Mouse (Mus musculus) small intestine, adult 2 months (tissue): ENCODE data around the gene Cercam. TPM values are rescaled to one million over a fixed set of nuclear protein-coding genes. Genes with fewer than 3 reads are reported as not detected.
"Not testable (repeated sequence)": the region's sequence is repeated elsewhere in the genome, so short reads cannot be mapped to it uniquely, and the experiment has no call there.

Experiments used
- H3K27ac ChIP-seq: fragments of 200-500 bp; 2 replicates; pipeline ENCODE4 v1.5.1; 2012; ENCODE audit warnings: low read depth, low read length, control low read depth, inconsistent platforms; ENCODE audit not compliant: insufficient read depth
- H3K27me3 ChIP-seq: fragments of 200-500 bp; 2 replicates; pipeline ENCODE4 v1.6.1; 2012; ENCODE audit warnings: mild to moderate bottlenecking, moderate library complexity, low read length, inconsistent platforms; ENCODE audit not compliant: control insufficient read depth, insufficient read depth
- H3K36me3 ChIP-seq: fragments of 200-500 bp; 2 replicates; pipeline ENCODE4 v1.6.1; 2012; ENCODE audit warnings: mild to moderate bottlenecking, low read length, control low read depth, inconsistent platforms; ENCODE audit not compliant: control insufficient read depth, insufficient read depth
- H3K4me1 ChIP-seq: fragments of 200-500 bp; 2 replicates; pipeline ENCODE4 v1.6.1; 2012; ENCODE audit warnings: low read length, inconsistent platforms, mixed read lengths; ENCODE audit not compliant: control insufficient read depth, insufficient read depth, insufficient read length
- H3K4me3 ChIP-seq: fragments of 200-500 bp; 2 replicates; pipeline ENCODE4 v1.5.1; 2012; ENCODE audit warnings: low read depth, mild to moderate bottlenecking, control low read depth, inconsistent platforms, low read length, moderate library complexity
- CTCF ChIP-seq: fragments of 200-500 bp; IDR thresholded peaks from 2 replicates; pipeline ENCODE4 v1.5.1; 2012; ENCODE audit warnings: low read depth, mild to moderate bottlenecking, control low read depth, inconsistent platforms, low read length, moderate library complexity, mixed read lengths; ENCODE audit not compliant: insufficient replicate concordance, insufficient read length; ENCODE audit errors: extremely low read depth
- POLR2A ChIP-seq: fragments of 200-500 bp; IDR thresholded peaks from 2 replicates; pipeline ENCODE4 v1.6.1; 2012; ENCODE audit warnings: low read depth, mild to moderate bottlenecking, control low read depth, inconsistent platforms, low read length, moderate library complexity
- WGBS: fragments of 180-500 bp; shearing (Covaris S2); methylation state at CpG from one replicate; pipeline ENCODE4 v1.1.7; 2018; 5-methylcytosine and 5-hydroxymethylcytosine counted together
- polyA plus RNA-seq: library from polyadenylated mRNA; depleted of rRNA; stranded (reverse); fragments of >200 nt; gene quantifications from 2 replicates; pipeline ENCODE4 v1.2.3, GENCODE M21; 2012

The Cercam gene
- polyA plus RNA-seq, 1 experiment, result 5.9 TPM

DNA sequence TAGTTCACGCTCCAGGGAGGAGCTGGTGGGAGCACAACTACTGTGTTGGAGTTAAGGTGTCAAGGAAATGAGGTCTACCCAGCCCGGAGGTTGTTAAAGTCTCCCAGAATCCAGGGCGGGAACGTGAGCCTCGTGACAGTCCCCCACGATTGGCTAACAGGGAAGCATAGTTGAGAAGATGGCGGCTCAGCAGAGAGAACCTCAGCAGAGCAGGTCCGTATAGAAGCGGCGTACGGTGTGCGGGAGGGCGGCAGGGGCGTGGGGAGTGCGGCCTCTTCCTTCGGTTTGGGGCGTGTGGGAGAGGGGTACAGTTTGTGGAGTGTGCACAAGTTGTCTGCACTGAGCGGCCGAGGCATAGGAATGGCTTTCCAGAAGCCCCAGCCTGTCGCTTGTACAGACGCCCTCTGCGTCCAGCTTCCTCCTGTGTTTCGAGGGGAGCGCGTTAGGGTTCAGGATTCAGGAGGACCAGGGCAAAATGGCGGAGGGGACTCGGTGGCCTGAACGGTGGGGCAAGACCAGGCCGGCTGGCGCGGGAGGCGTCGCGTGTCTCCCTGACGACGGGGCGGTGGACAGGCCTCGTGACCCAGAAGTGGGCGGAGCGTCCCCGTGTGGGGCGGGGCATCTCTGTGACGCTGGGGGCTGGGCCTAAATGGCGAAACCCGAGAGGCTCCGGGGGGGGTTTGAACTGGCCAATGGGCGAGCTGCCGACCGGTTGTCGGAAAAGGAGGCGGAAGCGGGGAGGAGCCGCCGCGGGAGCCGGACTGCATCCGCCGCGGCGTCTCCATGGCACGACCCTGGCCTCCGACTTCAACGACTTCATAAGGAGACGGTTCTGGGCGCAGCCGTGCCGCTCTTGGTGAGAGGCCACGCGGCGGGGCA lies 20.3 kb downstream of the Cercam start, which contains the start of gene Odf2:
Gene Odf2 (plus strand): TSS at position 156 of the 879 bp plus-strand sequence.
- no peak; the same call in 1 of the 2 replicates for TF ChIP-seq POLR2A
- no peak for TF ChIP-seq CTCF
- H3K36me3 ChIP-seq, result peaks cover 14% of the 10 kb centered on the region
- no peaks in the 10 kb centered on the region for H3K27me3 ChIP-seq
- peak within 1 kb of the TSS; percentile 97 for H3K4me3 ChIP-seq
- peaks cover 14% of the 10 kb centered on the region for H3K4me1 ChIP-seq
- peak within 1 kb of the TSS; percentile 19; the same call in 1 of the 2 replicates for H3K27ac ChIP-seq
- WGBS, result 1% methylated on average over 70 of the region's 70 CpGs

DNA sequence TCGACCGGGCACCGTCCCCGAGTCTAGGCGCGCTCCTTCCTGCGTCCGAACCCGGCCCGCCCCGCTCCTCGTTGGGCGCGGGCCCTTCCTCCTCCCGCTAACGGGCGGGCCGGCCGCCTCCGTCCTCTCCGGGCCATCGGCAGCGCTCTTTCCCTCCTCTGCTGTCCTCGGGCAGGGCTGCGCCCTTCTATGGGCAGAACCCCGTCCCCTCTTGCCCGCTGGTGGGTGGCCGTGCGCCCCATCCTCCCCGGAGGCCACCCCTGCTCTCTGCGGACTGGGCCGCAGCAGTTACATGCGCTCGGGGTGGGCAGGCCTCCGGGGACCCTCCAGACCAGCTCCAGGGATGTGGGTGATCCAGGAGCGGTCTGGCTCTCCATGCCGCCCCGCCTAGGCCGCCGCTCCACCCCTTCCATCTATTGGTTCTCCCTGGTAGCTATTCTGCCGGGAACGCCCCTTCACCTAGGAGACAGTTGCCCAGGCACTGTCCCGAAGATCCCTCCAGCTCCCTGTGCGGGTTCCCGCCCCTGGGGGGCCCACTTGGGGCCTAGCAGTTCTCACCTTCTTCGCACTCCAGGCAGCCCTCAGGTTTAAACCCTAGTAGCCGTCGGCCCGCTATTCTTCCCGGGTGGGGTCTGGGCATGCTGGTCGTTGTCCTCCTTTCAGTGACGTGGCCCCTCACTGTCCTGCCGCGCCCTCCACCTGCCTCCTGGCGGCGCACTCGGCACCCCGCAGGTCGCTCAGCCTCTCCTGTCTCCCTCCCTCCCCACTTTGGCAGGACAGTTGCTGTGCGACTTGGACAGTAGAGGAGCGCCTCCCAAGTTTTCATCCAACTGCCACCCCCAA lies 21.2 kb downstream of the Cercam start:
- WGBS, result 2% methylated on average over 60 of the region's 61 CpGs
- peaks cover 14% of the 10 kb centered on the region for H3K4me1 ChIP-seq
- H3K27me3 ChIP-seq, result no peaks in the 10 kb centered on the region
- peaks cover 17% of the 10 kb centered on the region for H3K36me3 ChIP-seq
- H3K4me3 ChIP-seq, result peak overlapping the region; percentile 97
- peak overlapping the region; percentile 19; the same call in 1 of the 2 replicates for H3K27ac ChIP-seq
- TF ChIP-seq CTCF (peak; percentile 15; the same call in 1 of the 2 replicates), POLR2A (no peak)

DNA sequence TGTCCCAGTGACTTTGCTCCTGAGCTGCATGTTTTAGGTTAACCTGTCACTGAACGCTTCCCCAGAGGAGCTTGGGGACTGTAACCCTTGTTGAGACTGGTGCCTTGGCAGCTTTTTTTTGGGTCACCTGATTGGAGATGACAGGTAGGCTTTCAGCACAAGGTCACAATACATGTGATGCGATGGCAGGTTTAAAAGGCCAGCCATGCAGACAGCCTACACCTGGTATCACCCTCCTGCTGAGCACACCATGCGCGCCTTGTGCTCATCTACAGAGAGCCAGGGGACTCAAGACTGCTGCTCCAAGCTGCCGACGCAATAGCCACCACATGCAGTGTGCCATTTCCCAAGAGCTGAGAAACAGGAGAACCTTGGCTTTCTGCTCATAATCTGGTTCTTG lies 22.8 kb downstream of the Cercam start:
- peaks cover 14% of the 10 kb centered on the region for H3K4me1 ChIP-seq
- H3K27ac ChIP-seq, result no peak overlapping the region
- H3K36me3 ChIP-seq, result peaks cover 28% of the 10 kb centered on the region
- no peak overlapping the region for H3K4me3 ChIP-seq
- WGBS, result 96% methylated on average over 6 of the region's 6 CpGs
- no peak for TF ChIP-seq CTCF
- TF ChIP-seq POLR2A, result no peak
- H3K27me3 ChIP-seq, result no peaks in the 10 kb centered on the region

DNA sequence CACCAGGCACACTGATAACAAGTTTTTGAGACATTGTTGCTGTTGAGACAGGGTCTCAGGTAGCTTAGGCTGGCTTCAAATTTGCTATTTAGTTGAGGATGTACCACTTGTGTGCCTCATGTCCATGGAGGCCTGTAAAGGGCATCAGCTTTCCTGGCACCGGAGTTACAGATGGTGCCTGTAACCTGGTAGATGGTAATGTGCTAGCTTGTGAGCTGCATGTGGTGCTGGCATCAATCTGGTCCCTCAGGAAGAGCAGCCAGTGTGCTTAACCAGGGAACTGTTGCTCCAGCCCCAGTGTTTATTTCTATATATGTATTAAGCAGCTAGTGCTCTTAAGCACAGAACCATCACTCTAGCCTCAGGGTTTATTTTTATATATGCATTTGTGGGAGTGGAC lies 27.1 kb downstream of the Cercam start:
- Histone ChIP-seq H3K4me3 (no peak overlapping the region), H3K36me3 (peaks cover 52% of the 10 kb centered on the region), H3K4me1 (no peaks in the 10 kb centered on the region; the same call in 1 of the 2 replicates), H3K27ac (no peak overlapping the region), H3K27me3 (no peaks in the 10 kb centered on the region)
- no peak for TF ChIP-seq CTCF
- no peak for TF ChIP-seq POLR2A
- WGBS, result 94% methylated on average over 1 of the region's 1 CpGs

DNA sequence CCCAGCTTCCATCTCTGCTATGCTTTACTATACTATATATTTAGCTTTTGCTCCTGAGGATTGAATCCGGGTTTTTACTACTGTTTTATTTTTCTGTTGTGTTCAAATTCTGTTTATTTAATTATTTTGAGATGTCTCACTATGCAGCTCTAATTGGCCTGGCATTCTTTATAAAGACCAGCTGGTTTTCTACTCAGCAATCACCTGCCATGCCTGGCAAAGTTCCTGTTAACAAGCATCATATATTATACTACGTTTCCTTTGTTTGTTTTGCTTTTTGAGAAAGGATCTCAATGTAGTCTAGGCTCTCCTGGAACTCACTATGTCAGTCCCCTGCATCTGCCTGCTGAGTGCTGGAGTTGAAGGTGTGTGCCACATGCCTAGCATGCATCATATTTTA lies 28.4 kb downstream of the Cercam start:
- Histone ChIP-seq H3K36me3 (peaks cover 65% of the 10 kb centered on the region), H3K4me1 (no peaks in the 10 kb centered on the region), H3K27me3 (no peaks in the 10 kb centered on the region), H3K27ac (no peak overlapping the region), H3K4me3 (no peak overlapping the region)
- no peak for TF ChIP-seq POLR2A
- WGBS, result 66% methylated on average over 2 of the region's 2 CpGs

DNA sequence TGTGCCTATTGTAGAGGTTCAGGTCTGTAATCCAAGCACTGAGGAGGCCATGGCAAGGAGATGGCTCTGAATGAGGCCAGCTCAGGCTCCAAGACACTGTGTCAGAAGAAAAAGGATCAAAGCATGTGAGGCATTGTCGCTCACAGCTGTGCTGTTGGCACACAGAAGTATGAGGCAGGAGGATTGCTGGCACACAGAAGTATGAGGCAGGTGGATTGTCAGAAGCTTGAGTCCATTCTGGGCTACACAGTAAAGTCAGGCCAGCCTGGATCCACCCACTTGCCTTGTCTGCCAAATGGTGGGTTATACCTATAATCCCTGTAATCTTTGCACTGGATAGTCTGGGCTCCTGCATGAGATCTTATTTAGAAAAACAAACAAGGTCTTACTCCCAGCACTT lies 29.1 kb downstream of the Cercam start:
- peaks cover 66% of the 10 kb centered on the region for H3K36me3 ChIP-seq
- H3K4me1 ChIP-seq, result no peaks in the 10 kb centered on the region
- H3K4me3 ChIP-seq, result no peak overlapping the region
- TF ChIP-seq CTCF, result no peak
- TF ChIP-seq POLR2A, result no peak
- no peak overlapping the region for H3K27ac ChIP-seq
- H3K27me3 ChIP-seq, result no peaks in the 10 kb centered on the region
- WGBS, result 95% methylated on average over 1 of the region's 1 CpGs

DNA sequence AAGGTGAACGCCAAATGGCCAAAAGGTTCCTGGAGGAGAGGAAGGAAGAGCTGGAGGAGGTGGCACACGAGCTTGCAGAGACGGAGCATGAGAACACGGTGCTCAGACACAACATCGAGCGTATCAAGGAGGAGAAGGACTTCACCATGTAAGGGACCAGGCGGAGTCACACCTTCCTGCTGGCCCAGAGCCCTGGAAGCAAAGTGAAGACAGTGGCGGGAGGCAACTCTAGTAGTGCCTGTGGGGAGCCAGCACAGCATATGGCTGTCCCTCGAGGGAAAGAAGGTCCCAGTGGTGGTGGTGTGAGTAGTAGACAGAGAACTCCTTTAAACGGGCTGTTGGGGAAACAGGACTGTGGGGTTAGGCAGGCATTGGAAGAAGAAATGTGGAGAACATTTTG lies 33.2 kb downstream of the Cercam start:
- Histone ChIP-seq H3K4me1 (no peaks in the 10 kb centered on the region), H3K27ac (no peak overlapping the region), H3K27me3 (no peaks in the 10 kb centered on the region), H3K36me3 (peaks cover 70% of the 10 kb centered on the region), H3K4me3 (no peak overlapping the region)
- WGBS, result 92% methylated on average over 10 of the region's 10 CpGs
- TF ChIP-seq CTCF, result no peak

DNA sequence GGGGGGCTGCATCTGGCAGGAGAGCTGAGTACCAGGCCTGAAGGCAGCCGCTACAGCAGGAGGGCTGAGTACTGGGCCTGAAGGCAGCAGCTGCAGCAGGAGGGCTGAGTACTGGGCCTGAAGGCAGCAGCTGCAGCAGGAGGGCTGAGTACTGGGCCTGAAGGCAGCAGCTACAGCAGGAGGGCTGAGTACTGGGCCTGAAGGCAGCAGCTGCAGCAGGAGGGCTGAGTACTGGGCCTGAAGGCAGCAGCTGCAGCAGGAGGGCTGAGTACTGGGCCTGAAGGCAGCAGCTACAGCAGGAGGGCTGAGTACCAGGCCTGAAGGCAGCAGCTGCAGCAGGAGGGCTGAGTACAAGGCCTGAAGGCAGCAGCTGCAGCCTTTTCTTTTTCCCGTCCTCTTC lies 39.2 kb downstream of the Cercam start:
- not testable (repeated sequence) for H3K27me3 ChIP-seq, H3K27ac ChIP-seq, H3K4me3 ChIP-seq, H3K4me1 ChIP-seq
- peaks cover 44% of the 10 kb centered on the region for H3K36me3 ChIP-seq
- 88% methylated on average over 2 of the region's 2 CpGs for WGBS
